Mouse (Mus musculus) cerebellum, postnatal 36 days (tissue): ENCODE results near the gene Tshr.
A peak's percentile ranks its signal among the peaks of the same experiment; 100 is the strongest.
"Not testable (repeated sequence)": the region's sequence is repeated elsewhere in the genome, so short reads cannot be mapped to it uniquely, and the experiment has no call there.

ENCODE experiments used
- DNase-seq, 2 experiments: peaks; one replicate each; pipeline ENCODE4 v3.0.0; 2021 to 2022; ENCODE audit warnings: mixed read lengths in 2 of 2

Gene Tshr

DNA sequence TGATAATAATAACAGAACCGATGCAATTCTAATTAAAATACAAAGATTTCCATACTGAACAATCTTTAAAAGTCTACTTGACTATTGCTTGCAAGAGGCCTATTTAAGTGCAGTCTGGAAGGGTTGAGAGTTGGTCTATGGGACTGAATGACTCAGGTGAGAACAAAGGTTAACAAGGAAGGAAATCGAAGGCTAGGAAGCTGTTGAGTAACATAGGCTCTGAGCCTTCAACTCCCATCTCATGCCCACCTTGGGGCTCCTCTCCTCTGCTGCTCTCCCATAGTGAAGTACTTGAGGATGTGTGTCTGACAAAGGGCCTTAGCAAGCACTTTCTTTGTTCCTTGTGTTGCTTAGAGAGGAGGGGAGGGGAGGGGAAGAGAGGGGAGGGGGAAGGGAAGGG is 116.1 kb downstream of the Tshr start:
- no peak for DNase-seq

DNA sequence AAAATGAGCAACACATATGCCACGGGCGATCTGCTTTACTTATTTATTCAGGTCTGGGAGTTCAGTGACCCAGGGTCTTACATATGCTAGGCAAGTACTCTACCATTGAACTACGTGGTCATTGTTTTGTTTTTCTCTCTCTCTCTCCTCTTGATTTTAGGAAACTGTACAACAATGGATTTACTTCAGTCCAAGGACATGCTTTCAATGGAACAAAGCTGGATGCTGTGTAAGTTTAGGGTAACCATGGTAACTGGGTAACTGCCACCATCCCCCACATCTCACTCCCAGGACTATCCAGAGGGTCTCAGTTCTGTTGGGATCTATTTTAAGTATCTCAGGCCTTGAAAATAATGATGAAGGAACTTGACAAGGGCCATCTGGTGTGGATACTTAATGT is 127.4 kb downstream of the Tshr start:
- no peak for DNase-seq

DNA sequence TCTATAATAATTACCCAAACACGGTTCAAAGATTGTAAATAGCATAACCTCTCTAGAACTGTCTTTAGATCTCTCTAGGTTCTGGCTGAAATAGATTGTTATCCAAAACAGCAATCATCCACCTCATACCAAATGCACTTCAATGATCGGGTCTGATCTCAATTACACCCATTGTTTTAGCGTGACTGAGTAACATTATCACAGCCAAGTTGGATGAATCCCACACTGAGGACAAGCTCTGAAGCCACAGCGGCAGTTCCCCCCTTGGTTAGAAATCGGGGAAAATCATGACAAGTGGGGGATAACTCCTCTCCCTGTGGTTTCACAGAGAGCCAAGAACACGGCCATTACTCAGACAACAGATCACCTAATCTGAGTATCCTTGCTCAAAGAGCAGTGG is 129.6 kb downstream of the Tshr start:
- no peak for DNase-seq

DNA sequence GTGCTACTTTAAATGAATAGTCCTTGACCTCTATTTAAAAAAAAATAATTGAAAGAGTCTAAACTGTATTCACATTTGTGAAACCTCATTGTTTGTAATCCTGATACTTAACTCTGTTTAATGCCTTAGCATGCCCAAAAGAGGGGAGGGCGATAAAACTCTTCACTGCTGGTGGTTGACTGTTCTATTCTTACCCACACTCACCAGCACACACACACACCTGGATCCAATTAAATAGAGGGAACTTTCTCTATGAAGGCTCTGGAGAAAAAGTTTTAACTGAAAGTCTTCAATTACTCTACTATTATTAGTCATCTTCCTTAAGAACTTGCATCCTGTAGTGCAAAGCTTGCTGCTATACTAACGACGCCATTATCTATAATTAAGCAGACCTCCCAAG is 133.4 kb downstream of the Tshr start:
- no peak for DNase-seq

DNA sequence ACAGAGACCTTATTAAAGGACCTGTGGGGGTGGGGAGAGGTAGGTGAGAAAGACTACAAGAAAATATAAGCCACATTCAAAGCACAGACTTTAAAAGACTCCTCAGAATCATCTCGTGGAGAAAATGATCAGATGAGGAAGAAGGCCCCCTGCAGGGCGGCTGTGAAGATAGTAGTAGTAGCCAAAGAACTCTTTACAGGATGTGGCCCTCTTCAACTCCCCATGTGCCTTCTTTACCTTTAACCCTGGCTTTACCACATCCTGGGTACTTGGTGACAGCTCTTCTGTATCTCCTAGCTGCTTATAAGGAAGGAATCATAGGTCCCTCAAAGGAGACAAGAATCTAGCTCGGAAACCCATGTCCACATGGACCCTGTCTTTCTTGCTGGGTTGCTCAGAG is 139.3 kb downstream of the Tshr start:
- no peak for DNase-seq

DNA sequence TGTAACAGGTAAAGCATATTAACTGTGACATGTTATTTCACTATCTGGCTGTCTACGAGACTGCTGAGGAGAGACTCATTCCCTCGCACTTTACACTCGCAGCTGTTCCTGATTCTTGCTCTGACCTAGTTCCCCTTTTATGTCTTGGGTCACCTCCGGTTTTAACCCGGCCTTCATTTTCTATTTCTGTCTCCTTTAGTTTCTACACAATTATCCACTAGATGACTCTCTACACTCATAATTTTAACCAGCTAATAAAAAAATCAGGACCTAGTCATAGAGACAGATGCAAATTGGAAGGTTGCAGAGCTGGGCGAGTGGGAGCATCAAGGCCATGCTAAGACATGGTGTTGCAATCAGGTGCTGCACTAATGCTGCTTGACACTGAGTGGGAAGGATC is 150.2 kb downstream of the Tshr start:
- DNase-seq, result no peak

DNA sequence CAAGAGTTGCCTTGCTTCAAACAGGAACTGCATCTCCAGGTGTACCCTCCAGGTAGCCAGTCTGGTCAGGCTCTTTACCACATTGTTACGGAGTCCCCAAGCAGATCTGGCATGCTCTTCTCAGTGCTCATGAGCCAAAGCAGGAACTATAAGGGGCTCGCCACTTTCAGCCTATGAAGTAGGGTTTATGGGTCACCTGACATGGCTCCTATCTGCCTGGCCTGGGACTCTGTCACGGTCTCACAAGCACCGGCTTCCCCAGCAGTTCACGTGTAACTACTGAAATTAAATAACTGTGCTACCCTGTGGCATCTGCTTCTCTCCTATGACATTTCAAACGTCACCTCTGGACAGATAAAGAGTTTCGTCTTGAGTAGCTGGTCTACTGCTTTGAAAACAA is 155.8 kb downstream of the Tshr start:
- no peak for DNase-seq

DNA sequence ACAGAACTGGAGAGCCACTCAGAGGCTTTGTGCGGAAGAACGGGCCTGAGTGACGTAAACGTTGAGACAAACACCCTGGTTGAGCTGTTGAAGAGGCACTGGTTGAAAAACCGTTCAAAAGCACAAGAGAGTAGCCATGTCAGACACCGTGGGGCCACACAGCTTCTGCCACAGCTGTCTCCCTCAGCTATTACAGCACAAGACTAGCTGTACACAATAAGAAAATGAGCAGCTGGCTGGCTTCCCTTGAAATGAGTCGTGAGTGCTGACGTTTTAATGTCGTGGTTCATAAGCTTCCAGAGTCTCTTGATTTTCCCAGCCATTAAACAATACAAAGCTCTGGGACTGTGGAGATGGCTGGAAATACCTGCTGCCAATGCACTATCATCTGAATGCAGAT is 165.1 kb downstream of the Tshr start:
- DNase-seq, result no peak

DNA sequence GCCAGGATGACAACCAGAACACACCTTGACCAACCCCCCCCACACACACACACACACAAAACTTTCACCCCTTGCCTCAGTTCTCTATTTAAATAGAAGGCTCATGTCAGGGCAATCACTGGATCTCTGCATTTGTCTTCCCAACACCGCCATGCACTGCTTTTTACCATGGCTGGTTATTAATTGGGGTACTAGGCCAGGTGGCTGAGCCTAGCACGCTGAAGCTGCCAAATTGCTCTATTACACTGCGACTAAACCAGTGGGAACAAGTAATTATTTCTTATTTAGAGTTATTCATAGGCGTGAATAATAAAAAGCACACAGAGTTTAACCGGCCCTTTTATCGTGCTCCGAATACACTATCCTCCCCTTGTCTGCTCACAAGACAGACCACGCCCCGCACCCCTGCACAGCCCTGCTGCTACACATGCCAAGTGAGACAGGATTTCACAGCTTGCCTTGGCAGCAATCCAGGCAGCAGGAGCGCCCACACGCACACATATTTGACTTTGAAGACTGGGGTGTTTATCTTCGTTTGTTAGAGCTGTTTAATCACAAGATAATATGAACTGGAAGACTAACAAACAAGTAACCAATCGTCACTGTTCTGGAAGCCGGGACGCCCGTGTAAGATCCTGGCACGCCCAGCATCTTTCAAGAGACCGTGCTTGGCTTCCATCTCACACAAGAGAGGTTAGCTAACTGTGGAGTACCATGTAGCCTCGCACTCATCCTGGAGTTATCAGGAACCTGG is 167.6 kb downstream of the Tshr start:
- DNase-seq, result peak; percentile 63 to 69

DNA sequence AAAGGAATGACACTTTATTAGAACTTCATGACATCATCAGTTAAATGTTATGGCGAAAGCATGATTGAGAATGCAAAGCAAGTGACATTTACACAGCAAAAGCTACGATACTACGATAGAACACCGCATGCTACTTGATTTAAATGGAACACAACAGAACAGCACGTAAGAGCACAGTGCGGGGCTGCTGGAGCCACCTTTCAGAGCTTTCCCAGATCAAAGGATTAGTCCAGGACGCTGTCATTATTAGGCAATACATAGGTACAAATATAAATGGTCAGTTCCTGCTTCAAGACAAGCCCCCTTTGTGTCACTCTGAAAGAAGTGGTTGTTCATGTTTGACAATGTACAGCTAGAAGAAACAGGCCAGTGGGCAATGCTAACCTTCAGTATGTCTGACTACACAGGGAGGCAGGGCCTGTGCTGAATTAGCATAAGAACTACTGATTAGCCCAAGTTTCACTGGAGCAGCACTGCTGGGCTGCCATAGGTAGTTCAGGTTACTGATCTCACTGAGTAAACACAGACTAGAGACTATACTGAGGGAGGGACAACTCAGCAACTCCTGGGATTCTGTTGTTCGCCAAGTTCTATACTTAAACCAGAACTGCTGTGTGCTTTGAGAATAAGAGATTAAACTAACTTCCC is 173.1 kb downstream of the Tshr start:
- DNase-seq, result not testable (repeated sequence)

DNA sequence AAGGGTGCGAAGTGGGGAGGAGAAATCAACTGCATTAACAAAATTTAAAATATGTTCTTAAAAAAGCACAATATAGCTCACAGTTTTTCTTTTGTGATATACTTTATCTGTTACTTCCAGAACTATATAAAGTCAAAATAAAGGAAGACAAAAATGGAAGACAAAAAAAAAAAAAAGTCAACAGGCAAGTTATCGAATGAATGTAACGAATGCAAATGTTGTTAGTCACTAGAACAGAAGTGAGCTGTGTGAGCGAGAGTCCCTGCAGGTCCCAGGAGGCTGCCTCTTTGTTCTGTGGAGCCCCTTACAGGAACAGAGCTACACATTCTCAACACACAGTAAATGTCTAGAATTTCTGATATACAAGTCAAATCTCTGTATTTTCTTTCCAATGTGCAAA is 173.8 kb downstream of the Tshr start:
- DNase-seq, result not testable (repeated sequence)

DNA sequence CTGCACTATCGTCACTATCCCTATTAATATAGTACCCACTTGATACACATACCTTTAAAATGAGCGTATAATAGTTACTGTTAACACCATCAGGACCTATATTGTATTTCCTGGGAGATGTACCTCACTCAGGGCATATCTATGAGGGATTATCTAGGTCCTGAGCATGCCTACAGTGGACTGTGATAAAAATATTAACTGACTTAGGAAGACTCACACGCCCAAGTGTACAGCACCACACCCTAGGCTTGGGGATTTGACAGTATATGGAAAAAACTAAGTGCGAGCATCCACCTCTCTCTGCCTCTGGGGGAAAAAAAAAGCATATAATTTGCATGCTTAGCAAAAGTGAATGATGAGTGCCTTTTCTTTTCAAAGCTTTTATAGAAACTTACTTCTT is 182.8 kb downstream of the Tshr start:
- no peak for DNase-seq

DNA sequence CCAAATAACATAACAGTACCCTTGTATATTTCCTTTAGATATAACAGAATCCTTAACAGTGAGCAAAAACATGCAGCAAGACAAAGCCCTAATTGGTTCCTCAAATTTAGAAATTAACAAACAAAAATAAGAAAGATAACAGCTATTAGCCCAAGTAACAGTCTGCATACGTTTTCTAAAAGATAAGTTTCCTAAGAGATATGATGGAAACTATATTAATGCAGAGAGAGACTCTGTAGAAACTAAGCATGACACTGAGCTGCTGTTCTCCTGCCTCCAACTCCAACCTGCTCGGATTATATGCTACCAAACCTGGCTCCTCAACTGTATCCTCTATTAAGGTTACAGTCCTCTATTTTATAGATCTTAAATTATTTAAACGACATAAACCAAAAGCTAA is 184.9 kb downstream of the Tshr start:
- DNase-seq, result no peak

DNA sequence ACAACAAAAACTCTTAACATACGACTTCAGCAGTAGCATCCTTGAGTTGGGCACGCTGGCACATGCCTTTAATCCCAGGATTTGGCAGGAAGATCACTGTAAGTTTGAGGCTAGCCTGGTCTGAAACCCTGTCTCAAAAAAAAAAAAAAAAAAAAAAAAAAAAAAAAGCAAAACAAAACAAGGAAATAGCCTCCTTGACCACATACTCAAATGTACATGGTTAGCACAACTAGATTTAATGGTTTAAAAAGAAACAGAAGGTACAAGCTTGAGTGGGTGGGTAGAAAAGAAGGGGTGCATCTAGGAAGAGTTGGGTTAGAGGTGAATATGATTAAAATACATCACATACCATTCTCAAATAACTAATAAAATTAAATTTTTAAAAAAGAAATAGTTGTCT is 187.3 kb downstream of the Tshr start:
- no peak for DNase-seq

DNA sequence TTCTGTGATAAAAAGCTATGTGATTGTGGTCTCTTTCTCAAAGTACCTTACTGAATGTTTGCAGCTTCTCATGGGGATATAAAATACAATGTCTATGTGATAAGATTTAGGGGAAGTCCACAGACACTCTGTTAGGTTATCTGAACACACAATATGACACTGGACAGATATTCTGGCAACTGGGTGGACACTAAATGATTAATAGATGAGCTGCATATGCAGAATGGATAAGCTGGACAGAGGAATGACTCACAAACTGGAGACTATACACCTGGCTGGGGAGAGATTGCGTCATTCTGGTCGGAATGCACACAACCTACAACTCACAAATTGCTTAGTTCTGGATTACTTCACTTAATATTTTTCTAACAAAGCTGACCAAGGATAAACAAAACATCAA is 195.3 kb downstream of the Tshr start:
- no peak for DNase-seq

DNA sequence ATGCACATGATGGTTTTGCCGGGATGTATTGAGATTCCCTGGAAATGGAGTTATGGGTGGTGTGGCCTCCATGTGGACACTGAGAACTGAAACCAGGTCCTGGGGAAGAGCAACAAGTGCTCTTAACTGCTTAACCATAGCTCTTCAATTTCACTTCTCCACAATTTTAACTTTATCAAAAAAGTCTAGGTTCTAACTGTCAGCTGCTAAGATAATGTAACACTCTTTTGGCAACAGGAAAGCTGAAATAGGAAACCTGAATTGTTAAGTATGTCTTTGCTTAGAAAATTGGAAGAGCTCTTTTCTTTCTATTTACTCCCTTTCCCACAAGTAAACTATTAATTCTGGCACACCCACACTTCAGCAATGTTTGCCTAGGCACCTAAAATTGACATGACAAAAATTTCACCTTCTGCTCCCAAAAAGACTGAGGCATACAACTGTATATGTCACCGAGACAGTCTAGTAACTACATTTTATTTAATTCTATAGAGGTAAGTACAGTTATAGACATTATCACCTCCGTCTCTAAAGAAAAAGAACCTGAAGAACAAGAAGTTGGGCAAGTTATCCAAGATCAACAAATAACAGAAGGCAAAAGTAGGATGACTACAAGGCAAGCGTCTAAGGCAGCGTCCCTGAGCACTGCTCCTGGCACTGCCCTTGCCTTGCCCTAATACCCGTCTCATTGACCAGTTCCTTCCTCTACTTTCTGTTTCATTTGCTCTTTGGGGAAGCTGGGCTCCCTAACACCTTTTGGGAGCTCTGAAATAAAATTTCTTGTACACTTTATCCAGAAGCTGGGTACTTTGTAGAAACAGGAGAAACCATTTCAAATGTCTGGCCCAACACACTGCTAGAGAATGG is 197.1 kb downstream of the Tshr start:
- DNase-seq, result no peak

DNA sequence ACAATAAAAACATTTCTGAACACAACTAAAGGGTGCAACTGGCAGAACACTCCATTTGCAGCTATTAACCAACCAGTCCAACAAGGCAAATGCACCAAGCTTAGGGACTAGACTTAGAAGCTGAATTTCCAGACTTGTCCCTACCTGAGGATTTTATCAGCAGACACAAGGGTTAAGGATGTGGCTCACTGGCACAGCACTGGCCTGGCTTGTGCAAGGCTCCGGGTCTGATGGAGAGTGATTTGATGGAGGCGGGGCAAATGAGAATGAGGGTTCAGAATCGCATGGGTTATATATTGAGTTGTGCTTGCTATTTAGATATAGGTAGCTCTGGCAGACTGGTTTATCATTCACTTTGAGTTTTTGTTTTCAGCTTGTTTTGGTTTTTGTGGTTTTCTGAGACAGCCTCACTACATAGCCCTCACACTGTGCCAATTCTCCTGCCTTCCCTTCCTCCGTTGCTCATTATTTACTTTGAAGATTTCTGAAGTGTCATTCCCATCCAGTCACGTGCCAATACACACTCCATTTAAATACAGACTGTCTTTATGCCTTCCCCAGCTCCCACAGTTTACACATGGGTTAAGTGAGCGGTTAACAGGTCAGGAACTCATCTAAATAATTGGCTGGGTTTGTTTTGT is 198.1 kb downstream of the Tshr start:
- no peak for DNase-seq

DNA sequence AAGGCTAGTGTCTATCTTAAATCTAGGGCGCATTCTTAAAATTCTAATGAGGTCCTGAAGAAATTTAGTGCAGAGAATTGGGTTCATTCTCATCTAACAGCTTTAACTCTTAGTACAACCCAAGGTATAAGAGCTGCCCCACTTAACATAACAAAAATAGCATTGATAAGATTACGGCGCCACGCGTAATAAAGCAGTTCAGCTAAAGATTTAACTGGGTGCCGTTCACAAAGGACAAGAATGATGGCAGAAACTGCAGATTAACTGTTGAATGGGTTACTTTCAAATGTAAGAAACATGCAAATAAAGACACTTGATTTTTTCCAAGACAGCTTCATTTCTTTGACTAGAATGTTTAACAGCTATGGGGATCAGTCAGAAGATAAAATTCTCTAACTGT is 199.0 kb downstream of the Tshr start:
- no peak for DNase-seq

DNA sequence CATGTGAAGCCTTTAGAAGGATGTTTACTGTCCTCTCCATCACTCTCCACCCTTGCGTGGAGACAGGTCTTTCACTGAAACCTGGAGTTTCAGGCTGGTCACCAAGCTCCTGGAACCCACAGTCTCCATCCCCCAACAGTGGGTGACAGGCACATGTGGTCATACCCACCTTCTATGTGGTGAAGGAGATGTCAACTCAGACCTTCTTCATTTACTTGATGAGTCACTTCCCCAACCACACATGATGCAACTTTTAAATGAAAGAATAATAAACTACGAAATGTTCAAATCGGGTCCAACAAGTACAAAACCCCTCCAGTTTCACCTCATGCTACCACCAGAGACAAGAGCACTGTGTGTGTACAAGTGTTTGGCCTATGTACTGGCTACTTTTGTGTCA is 200.8 kb downstream of the Tshr start:
- DNase-seq, result no peak

DNA sequence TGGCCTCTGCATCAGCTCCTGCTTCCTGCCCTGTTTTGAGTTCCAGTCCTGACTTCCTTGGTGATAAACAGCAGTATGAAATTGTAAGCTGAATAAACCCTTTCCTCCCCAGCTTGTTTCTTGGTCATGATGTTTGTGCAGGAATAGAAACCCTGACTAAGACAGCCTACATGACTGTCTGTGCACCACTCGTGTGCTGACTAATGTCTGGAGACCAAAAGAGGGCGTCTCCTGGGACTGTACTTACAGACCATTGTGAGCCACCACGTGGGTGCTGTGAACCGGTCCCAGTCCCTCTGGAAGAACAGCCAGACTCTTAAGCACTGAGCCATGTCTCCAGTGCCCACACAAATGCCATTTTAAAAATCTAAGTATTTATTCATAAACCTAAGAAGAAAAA is 201.5 kb downstream of the Tshr start:
- not testable (repeated sequence) for DNase-seq

DNA sequence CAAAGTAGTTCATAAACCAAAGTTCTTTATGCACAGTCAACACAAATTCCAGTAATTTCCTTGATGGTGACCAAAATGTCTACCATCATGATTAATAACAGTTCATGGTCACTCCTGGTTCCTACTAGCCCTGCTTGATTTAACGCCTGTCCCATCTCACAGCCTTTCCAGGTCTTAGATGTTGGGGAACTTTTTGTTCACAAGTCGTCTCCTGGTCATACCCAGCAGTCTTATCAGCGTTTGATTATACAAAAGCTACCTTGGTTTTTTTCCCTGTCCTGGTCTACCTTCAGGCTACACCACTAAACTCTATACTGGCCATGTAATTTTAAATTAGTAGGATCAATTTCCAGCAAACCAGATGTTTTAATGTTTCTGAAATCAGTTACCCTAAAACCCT is 202.7 kb downstream of the Tshr start:
- DNase-seq, result no peak

DNA sequence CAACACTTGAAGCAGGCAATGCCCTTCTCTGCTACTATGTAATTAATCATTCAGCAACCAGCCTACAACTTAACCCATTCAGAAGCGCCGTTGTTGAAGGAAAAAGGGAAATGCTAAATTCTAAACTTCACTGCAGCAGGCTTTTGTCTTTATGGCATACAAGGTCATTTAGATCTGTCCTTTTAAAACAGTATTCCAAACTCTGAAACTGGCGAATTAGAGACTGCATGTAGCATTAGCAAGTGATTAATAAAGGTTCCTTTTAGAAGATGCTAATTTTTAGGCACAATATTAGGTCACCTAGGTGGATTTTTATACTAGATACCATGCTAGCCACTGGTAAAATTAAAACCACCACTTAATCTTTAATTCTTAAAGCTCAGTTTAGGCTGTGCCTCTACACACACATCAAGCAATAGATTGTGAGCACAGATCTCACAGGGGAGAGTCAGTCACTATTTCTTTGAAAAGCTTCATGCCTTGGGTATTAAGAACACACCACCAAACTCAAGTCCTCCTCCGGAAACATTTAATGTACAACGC is 203.2 kb downstream of the Tshr start:
- no peak for DNase-seq

DNA sequence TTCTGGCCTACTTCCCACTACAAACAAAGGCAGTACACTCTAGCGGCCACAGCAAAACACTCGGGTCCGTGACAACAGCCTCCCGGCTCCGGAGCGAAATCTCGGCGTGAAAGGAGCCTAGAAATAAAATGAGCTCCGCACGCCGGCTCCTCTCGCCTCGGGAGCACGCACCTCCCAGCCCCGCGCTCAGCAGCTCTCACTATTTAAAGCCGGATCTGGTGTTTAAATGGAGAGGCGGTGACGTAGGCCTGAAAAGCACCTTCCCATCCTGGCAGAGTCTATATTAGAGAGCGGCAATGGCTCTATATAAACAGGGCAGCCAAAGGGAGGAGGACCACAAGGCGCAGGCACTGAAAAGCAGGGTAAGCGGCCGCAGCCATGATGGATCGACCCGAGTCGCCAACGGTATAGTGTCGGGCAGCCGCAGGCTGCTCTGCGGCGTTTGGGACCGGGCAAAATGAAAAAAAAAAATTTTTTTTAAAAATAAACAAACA is 203.9 kb downstream of the Tshr start:
- DNase-seq, result peak; percentile 92 to 98
